Mouse (Mus musculus) stomach, postnatal 0 days (tissue): ENCODE data around the gene Limd1. TPM values are rescaled to one million over a fixed set of nuclear protein-coding genes. Genes with fewer than 3 reads are reported as not detected.
A peak's percentile ranks its signal among the peaks of the same experiment; 100 is the strongest.

Experiments
- ATAC-seq: fragments of 200-750 bp; cut with Nextera tagmentation; 2 replicates; pipeline ENCODE4 v1.8.0; 2017; ENCODE audit not compliant: low FRiP score, low TSS enrichment
- DNase-seq: peaks from one replicate; pipeline ENCODE4 v3.0.0-alpha.2; 2016; ENCODE audit warnings: low spot score
- H3K27ac ChIP-seq: fragments of 300-500 bp; sonication (generic); replicated peaks from 2 replicates; pipeline ENCODE4 v1.5.1; 2014; ENCODE audit warnings: mild to moderate bottlenecking, control low read depth
- H3K27me3 ChIP-seq: fragments of 300-500 bp; sonication (generic); 2 replicates; pipeline ENCODE4 v1.6.1; 2014; ENCODE audit warnings: low read length; ENCODE audit not compliant: control insufficient read depth, insufficient read depth
- H3K36me3 ChIP-seq: fragments of 300-500 bp; sonication (generic); 2 replicates; pipeline ENCODE4 v1.6.1; 2014; ENCODE audit warnings: low read length, mixed read lengths; ENCODE audit not compliant: control insufficient read depth, insufficient read depth
- H3K4me1 ChIP-seq: fragments of 300-500 bp; sonication (generic); replicated peaks from 2 replicates; pipeline ENCODE4 v1.6.1; 2014; ENCODE audit warnings: antibody characterized with exemption; ENCODE audit not compliant: control insufficient read depth, insufficient read depth
- H3K4me2 ChIP-seq: fragments of 300-500 bp; sonication (generic); replicated peaks from 2 replicates; pipeline ENCODE4 v1.6.1; 2014; ENCODE audit warnings: low read depth, mild to moderate bottlenecking, control low read depth, moderate library complexity
- H3K4me3 ChIP-seq: fragments of 300-500 bp; sonication (generic); 2 replicates; pipeline ENCODE4 v1.5.1; 2014; ENCODE audit warnings: low read depth, low read length, control low read depth
- H3K9ac ChIP-seq: fragments of 300-500 bp; sonication (generic); 2 replicates; pipeline ENCODE4 v1.6.1; 2014; ENCODE audit warnings: mild to moderate bottlenecking, low read length, control low read depth, mixed read lengths
- H3K9me3 ChIP-seq: fragments of 300-500 bp; sonication (generic); 2 replicates; pipeline ENCODE4 v1.6.1; 2016; ENCODE audit warnings: low read length; ENCODE audit not compliant: control insufficient read depth
- CTCF ChIP-seq: IDR thresholded peaks from 2 replicates; pipeline ENCODE4 v1.5.1; 2016; ENCODE audit warnings: antibody characterized with exemption, low read depth, mild to moderate bottlenecking, moderate library complexity
- EP300 ChIP-seq: optimal IDR thresholded peaks from 2 replicates; pipeline ENCODE3; 2016; ENCODE audit warnings: antibody characterized with exemption
- WGBS: fragments of 180-500 bp; shearing (Covaris S2); extraction: QIAGEN DNeasy Blood & Tissue Kit; methylation state at CpG from one replicate; pipeline ENCODE4 v1.1.7; 2014; 5-methylcytosine and 5-hydroxymethylcytosine counted together
- polyA plus RNA-seq: library from polyadenylated mRNA; unstranded; fragments of >200 nt; fragmentation: Nextera tagmentation; extraction: Ambion mirVana; gene quantifications from 2 replicates; pipeline ENCODE4 v1.2.1, GENCODE M21; 2015

Gene Limd1
- polyA plus RNA-seq, 1 experiment from 2014 or later, result 22.2 TPM

GRCm38 (mm10) chr9:123512482-123512881 is 34.0 kb downstream of the Limd1 start:
- TF ChIP-seq EP300 (no peak), CTCF (no peak)
- H3K9ac ChIP-seq, result no peak overlapping the region
- no peak for ATAC-seq
- DNase-seq, result no peak
- H3K4me2 ChIP-seq, result no peak overlapping the region
- H3K4me1 ChIP-seq, result no peaks in the 10 kb centered on the region
- 78% methylated on average over 2 of the region's 2 CpGs for WGBS
- H3K27ac ChIP-seq, result no peak overlapping the region
- peaks cover 13% of the 10 kb centered on the region; the same call in 1 of the 2 replicates for H3K36me3 ChIP-seq
- no peak overlapping the region for H3K4me3 ChIP-seq
- H3K9me3 ChIP-seq, result no peaks in the 10 kb centered on the region
- H3K27me3 ChIP-seq, result no peaks in the 10 kb centered on the region

DNA sequence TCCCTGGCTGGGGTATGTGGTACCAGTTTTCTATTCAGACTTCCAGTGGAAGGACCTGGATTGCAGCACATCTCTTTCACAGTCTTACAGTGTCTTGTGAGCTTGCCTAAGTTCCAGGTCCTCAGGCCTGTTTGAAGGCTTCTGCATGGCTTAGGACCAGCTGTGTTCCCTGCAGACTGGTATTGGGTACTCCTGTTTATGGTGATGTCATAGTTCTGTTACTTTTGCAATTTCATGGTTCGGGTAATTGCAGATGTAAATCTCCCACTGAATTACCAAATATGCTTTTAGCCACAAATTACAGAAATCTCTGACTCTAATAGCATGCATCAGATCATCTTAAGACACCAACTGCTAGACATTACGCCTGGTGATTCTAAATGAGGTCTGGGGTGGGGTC is 36.6 kb downstream of the Limd1 start:
- H3K4me1 ChIP-seq, result no peaks in the 10 kb centered on the region
- ATAC-seq (no peak), DNase-seq (no peak)
- no peaks in the 10 kb centered on the region for H3K27me3 ChIP-seq
- no peak overlapping the region for H3K9ac ChIP-seq
- H3K27ac ChIP-seq, result no peak overlapping the region
- H3K4me3 ChIP-seq, result no peak overlapping the region
- 89% methylated on average over 2 of the region's 2 CpGs for WGBS
- no peaks in the 10 kb centered on the region for H3K9me3 ChIP-seq
- TF ChIP-seq CTCF (no peak), EP300 (no peak)
- H3K36me3 ChIP-seq, result peaks cover 28% of the 10 kb centered on the region
- no peak overlapping the region for H3K4me2 ChIP-seq

GRCm38 (mm10) chr9:123516641-123517385 is 38.3 kb downstream of the Limd1 start:
- no peak overlapping the region for H3K27ac ChIP-seq
- H3K4me2 ChIP-seq, result no peak overlapping the region
- 87% methylated on average over 7 of the region's 7 CpGs for WGBS
- H3K4me3 ChIP-seq, result no peak overlapping the region
- no peaks in the 10 kb centered on the region for H3K9me3 ChIP-seq
- DNase-seq (no peak), ATAC-seq (no peak)
- TF ChIP-seq EP300, result no peak
- no peak for TF ChIP-seq CTCF
- no peak overlapping the region for H3K9ac ChIP-seq
- H3K4me1 ChIP-seq, result no peaks in the 10 kb centered on the region
- H3K36me3 ChIP-seq, result peaks cover 25% of the 10 kb centered on the region
- no peaks in the 10 kb centered on the region for H3K27me3 ChIP-seq

- H3K9me3 ChIP-seq, result no peaks in the 10 kb centered on the region
- no peak overlapping the region for H3K4me3 ChIP-seq
- 83% methylated on average over 13 of the region's 13 CpGs for WGBS
- no peak overlapping the region for H3K4me2 ChIP-seq
- TF ChIP-seq EP300 (no peak), CTCF (no peak)
- ATAC-seq (no peak), DNase-seq (no peak)
- H3K27ac ChIP-seq, result no peak overlapping the region
- H3K4me1 ChIP-seq, result no peaks in the 10 kb centered on the region
- H3K27me3 ChIP-seq, result no peaks in the 10 kb centered on the region
- H3K36me3 ChIP-seq, result peaks cover 25% of the 10 kb centered on the region
- H3K9ac ChIP-seq, result no peak overlapping the region
These were observed 40.7 kb downstream of the Limd1 start for GRCm38 (mm10) chr9:123518969-123519894.

- Histone ChIP-seq H3K9ac (no peak overlapping the region), H3K4me3 (no peak overlapping the region), H3K36me3 (peaks cover 25% of the 10 kb centered on the region), H3K4me1 (no peaks in the 10 kb centered on the region), H3K27me3 (no peaks in the 10 kb centered on the region), H3K9me3 (no peaks in the 10 kb centered on the region), H3K27ac (no peak overlapping the region), H3K4me2 (no peak overlapping the region)
- 64% methylated on average over 3 of the region's 3 CpGs for WGBS
- TF ChIP-seq EP300 (no peak), CTCF (no peak)
- ATAC-seq (no peak), DNase-seq (no peak)
These were observed 42.2 kb downstream of the Limd1 start for GRCm38 (mm10) chr9:123520735-123521134.

DNA sequence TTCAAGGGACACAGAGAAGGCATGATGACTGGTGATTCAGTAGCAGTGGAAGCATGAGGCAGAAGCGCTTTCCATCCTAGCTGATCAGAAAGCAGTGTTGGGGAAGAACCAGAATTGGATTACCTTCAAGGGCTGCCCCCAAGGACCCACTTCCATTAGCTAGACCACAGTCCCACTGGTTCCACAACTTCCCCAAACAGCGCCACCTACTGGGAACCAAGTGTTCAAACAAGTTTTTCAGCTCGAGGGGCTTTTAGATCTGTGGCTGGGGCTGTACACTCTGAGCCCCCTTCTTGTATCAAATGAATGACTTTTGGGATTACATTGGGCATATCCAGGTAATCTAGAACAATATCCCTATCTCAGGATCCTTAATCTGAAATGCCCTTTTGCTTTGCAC is 45.2 kb downstream of the Limd1 start:
- Histone ChIP-seq H3K9ac (no peak overlapping the region), H3K4me3 (no peak overlapping the region), H3K27me3 (no peaks in the 10 kb centered on the region), H3K9me3 (no peaks in the 10 kb centered on the region), H3K36me3 (peaks cover 14% of the 10 kb centered on the region), H3K27ac (no peak overlapping the region), H3K4me1 (no peaks in the 10 kb centered on the region), H3K4me2 (no peak overlapping the region)
- 32% methylated on average over 3 of the region's 3 CpGs for WGBS
- peak; percentile 52 for DNase-seq
- ATAC-seq, result no peak
- peak; percentile 78 for TF ChIP-seq CTCF
- TF ChIP-seq EP300, result no peak
